Mouse (Mus musculus) midbrain, postnatal 0 days (tissue): ENCODE data around the gene Prelp. TPM values are rescaled to one million over a fixed set of nuclear protein-coding genes. Genes with fewer than 3 reads are reported as not detected.
A peak's percentile ranks its signal among the peaks of the same experiment; 100 is the strongest.

Experiments used
- ATAC-seq: fragments of 200-750 bp; cut with Nextera tagmentation; 2 replicates; pipeline ENCODE4 v1.8.0; 2017; ENCODE audit warnings: moderate number of reproducible peaks, mild to moderate bottlenecking, moderate TSS enrichment, moderate library complexity; ENCODE audit not compliant: low FRiP score
- DNase-seq: peaks from one replicate; pipeline ENCODE4 v3.0.0-alpha.2; 2015; ENCODE audit warnings: low spot score
- H3K27ac ChIP-seq: fragments of 300-500 bp; sonication (generic); 2 replicates; pipeline ENCODE4 v1.5.1; 2014; ENCODE audit warnings: low read depth, mild to moderate bottlenecking, low read length, mixed read lengths
- H3K27me3 ChIP-seq: fragments of 300-500 bp; sonication (generic); 2 replicates; pipeline ENCODE4 v1.6.1; 2014; ENCODE audit warnings: low read length, control low read depth, mixed read lengths; ENCODE audit not compliant: insufficient read depth
- H3K36me3 ChIP-seq: fragments of 300-500 bp; sonication (generic); 2 replicates; pipeline ENCODE4 v1.6.1; 2014; ENCODE audit warnings: low read length, control low read depth, mixed read lengths; ENCODE audit not compliant: insufficient read depth
- H3K4me1 ChIP-seq: fragments of 300-500 bp; sonication (generic); 2 replicates; pipeline ENCODE4 v1.6.1; 2014; ENCODE audit warnings: mild to moderate bottlenecking, control low read depth, antibody characterized with exemption, low read length, mixed read lengths; ENCODE audit not compliant: insufficient read depth
- H3K4me2 ChIP-seq: fragments of 300-500 bp; sonication (generic); 2 replicates; pipeline ENCODE4 v1.6.1; 2014; ENCODE audit warnings: low read depth, mild to moderate bottlenecking, low read length, mixed read lengths; ENCODE audit not compliant: poor library complexity, severe bottlenecking
- H3K4me3 ChIP-seq: fragments of 300-500 bp; sonication (generic); 2 replicates; pipeline ENCODE4 v1.5.1; 2014; ENCODE audit warnings: low read depth, mild to moderate bottlenecking, low read length, moderate library complexity
- H3K9ac ChIP-seq: fragments of 300-500 bp; sonication (generic); replicated peaks from 2 replicates; pipeline ENCODE4 v1.6.1; 2014; ENCODE audit warnings: mild to moderate bottlenecking, low read length, moderate library complexity, mixed read lengths; ENCODE audit not compliant: poor library complexity, severe bottlenecking
- H3K9me3 ChIP-seq: fragments of 300-500 bp; sonication (generic); 2 replicates; pipeline ENCODE4 v1.6.1; 2016; ENCODE audit warnings: low read length, control low read depth
- CTCF ChIP-seq: IDR thresholded peaks from 2 replicates; pipeline ENCODE4 v1.5.1; 2016; ENCODE audit warnings: antibody characterized with exemption, mild to moderate bottlenecking
- WGBS: fragments of 180-500 bp; shearing (Covaris S2); extraction: QIAGEN DNeasy Blood & Tissue Kit; methylation state at CpG from one replicate; pipeline ENCODE4 v1.1.7; 2014; 5-methylcytosine and 5-hydroxymethylcytosine counted together
- polyA plus RNA-seq: library from polyadenylated mRNA; unstranded; fragments of >200 nt; fragmentation: Nextera tagmentation; extraction: Ambion mirVana; gene quantifications from 2 replicates; pipeline ENCODE4 v1.2.1, GENCODE M21; 2015
- total RNA-seq: library from RNA; depleted of rRNA; stranded (reverse); fragments of >200 nt; gene quantifications from 2 replicates; pipeline ENCODE4 v1.2.3, GENCODE M21; 2014

Prelp gene
- total and polyA plus RNA-seq, 2 experiments from 2014 or later: 5.4 to 7.9 TPM

GRCm38 (mm10) chr1:133886431-133886830 is 34.8 kb downstream of the Prelp start:
- Histone ChIP-seq H3K4me3 (no peak overlapping the region), H3K27me3 (no peaks in the 10 kb centered on the region), H3K36me3 (no peaks in the 10 kb centered on the region), H3K4me1 (peaks cover 16% of the 10 kb centered on the region; the same call in 1 of the 2 replicates), H3K27ac (peak overlapping the region; percentile 55), H3K9ac (no peak overlapping the region), H3K4me2 (peak overlapping the region; percentile 39), H3K9me3 (no peaks in the 10 kb centered on the region)
- TF ChIP-seq CTCF: no peak
- 11% methylated on average over 6 of the region's 6 CpGs for WGBS
- no peak for DNase-seq
- 0 out of 2 replicates have a peak, but pooled peaks have one; percentile 22 for ATAC-seq

- Histone ChIP-seq H3K4me3 (no peak overlapping the region), H3K27ac (no peak overlapping the region), H3K9ac (no peak overlapping the region), H3K27me3 (no peaks in the 10 kb centered on the region), H3K36me3 (no peaks in the 10 kb centered on the region), H3K4me2 (no peak overlapping the region), H3K4me1 (peaks cover 12% of the 10 kb centered on the region; the same call in 1 of the 2 replicates), H3K9me3 (no peaks in the 10 kb centered on the region)
- ATAC-seq (no peak), DNase-seq (no peak)
- no peak for TF ChIP-seq CTCF
- 95% methylated on average over 7 of the region's 7 CpGs for WGBS
Measured at GRCm38 (mm10) chr1:133885811-133886210, 35.4 kb downstream of the Prelp start.

- Histone ChIP-seq H3K9ac (no peak overlapping the region), H3K27me3 (no peaks in the 10 kb centered on the region), H3K4me3 (no peak overlapping the region), H3K4me2 (no peak overlapping the region), H3K9me3 (no peaks in the 10 kb centered on the region), H3K36me3 (no peaks in the 10 kb centered on the region), H3K4me1 (peaks cover 6% of the 10 kb centered on the region; the same call in 1 of the 2 replicates), H3K27ac (no peak overlapping the region)
- 80% methylated on average over 9 of the region's 9 CpGs for WGBS
- ATAC-seq (no peak), DNase-seq (no peak)
- TF ChIP-seq CTCF: no peak
Measured at GRCm38 (mm10) chr1:133884746-133885145, 36.5 kb downstream of the Prelp start.

GRCm38 (mm10) chr1:133884090-133884489 is 37.1 kb downstream of the Prelp start:
- Histone ChIP-seq H3K4me2 (no peak overlapping the region), H3K27me3 (no peaks in the 10 kb centered on the region), H3K4me1 (peaks cover 6% of the 10 kb centered on the region; the same call in 1 of the 2 replicates), H3K4me3 (no peak overlapping the region), H3K27ac (no peak overlapping the region), H3K36me3 (no peaks in the 10 kb centered on the region), H3K9me3 (no peaks in the 10 kb centered on the region), H3K9ac (no peak overlapping the region)
- no peak for TF ChIP-seq CTCF
- WGBS: 75% methylated on average over 6 of the region's 6 CpGs
- DNase-seq (no peak), ATAC-seq (no peak)

GRCm38 (mm10) chr1:133882283-133883217 is 38.7 kb downstream of the Prelp start:
- 56% methylated on average over 11 of the region's 11 CpGs for whole genome bisulfite sequencing
- no peak overlapping the region for H3K27ac ChIP-seq

DNA sequence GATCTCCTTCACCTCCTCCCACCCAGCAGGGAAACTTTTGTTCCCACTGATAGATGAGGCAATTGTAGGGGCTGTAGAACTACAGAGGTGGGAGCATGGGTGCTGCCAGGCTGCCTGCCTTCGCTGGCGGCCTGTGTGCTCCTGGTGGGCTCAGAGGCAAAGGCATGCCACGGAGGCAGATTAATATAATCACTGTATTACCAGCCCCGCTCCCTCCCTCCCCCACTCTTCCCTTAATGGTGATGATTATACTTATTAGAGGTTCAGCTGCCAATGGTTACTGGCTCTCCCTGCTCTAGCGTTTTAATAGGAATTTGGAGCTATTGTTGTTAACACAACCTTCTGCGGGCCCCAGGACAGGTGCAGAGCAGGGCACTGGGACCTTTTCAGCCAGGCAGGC is 39.4 kb downstream of the Prelp start:
- peaks cover 1% of the 10 kb centered on the region; the same call in 1 of the 2 replicates for H3K4me1 ChIP-seq
- H3K4me2 ChIP-seq: no peak overlapping the region
- H3K27me3 ChIP-seq: no peaks in the 10 kb centered on the region
- no peaks in the 10 kb centered on the region for H3K9me3 ChIP-seq
- no peak overlapping the region for H3K27ac ChIP-seq
- no peak for ATAC-seq
- TF ChIP-seq CTCF: no peak
- WGBS: 40% methylated on average over 6 of the region's 6 CpGs
- no peak overlapping the region for H3K9ac ChIP-seq
- no peaks in the 10 kb centered on the region for H3K36me3 ChIP-seq
- DNase-seq: no peak
- no peak overlapping the region for H3K4me3 ChIP-seq

More at GRCm38 (mm10) chr1:133882283-133883217, 38.7 kb downstream of the Prelp start:
- Histone ChIP-seq H3K9me3 (no peaks in the 10 kb centered on the region), H3K9ac (no peak overlapping the region), H3K4me1 (peaks cover 6% of the 10 kb centered on the region; the same call in 1 of the 2 replicates), H3K4me3 (no peak overlapping the region), H3K4me2 (no peak overlapping the region), H3K27me3 (no peaks in the 10 kb centered on the region), H3K36me3 (no peaks in the 10 kb centered on the region)
- TF ChIP-seq CTCF: no peak
- DNase-seq: no peak
- no peak for ATAC-seq
